Mouse (Mus musculus) inflammation-experienced regulatory T-cells, adult 6 months (primary cell): ENCODE measurements around the gene Nrp1. TPM values are rescaled to one million over a fixed set of nuclear protein-coding genes. Genes with fewer than 3 reads are reported as not detected.

Experiments
- ATAC-seq: one replicate; pipeline ENCODE4 v1.8.0; 2017
- polyA plus RNA-seq, 3 experiments: library from polyadenylated mRNA; unstranded; fragments of 100-300 nt; shearing (Covaris generic); gene quantifications; one replicate each; pipeline ENCODE4 v1.2.1; 2017

Gene Nrp1
- polyA plus RNA-seq, 3 experiments from 2014 or later: 145 to 329 (median 260) TPM

GRCm38 (mm10) chr8:128471186-128471585 is 112.8 kb downstream of the Nrp1 start:
- ATAC-seq: no peak

GRCm38 (mm10) chr8:128472871-128473270 is 114.5 kb downstream of the Nrp1 start:
- ATAC-seq: no peak

GRCm38 (mm10) chr8:128473456-128474239 is 115.2 kb downstream of the Nrp1 start:
- ATAC-seq: peak; percentile 95

GRCm38 (mm10) chr8:128474614-128475013 is 116.2 kb downstream of the Nrp1 start:
- no peak for ATAC-seq

- no peak for ATAC-seq
These were observed 117.8 kb downstream of the Nrp1 start for GRCm38 (mm10) chr8:128476206-128476605.

- no peak for ATAC-seq
These were observed 119.6 kb downstream of the Nrp1 start for GRCm38 (mm10) chr8:128478017-128478416.

GRCm38 (mm10) chr8:128479309-128480013 is 121.1 kb downstream of the Nrp1 start:
- ATAC-seq: no peak

- no peak for ATAC-seq
These were observed 122.7 kb downstream of the Nrp1 start for GRCm38 (mm10) chr8:128480896-128481665.

GRCm38 (mm10) chr8:128483344-128483743 is 124.9 kb downstream of the Nrp1 start:
- ATAC-seq: no peak

GRCm38 (mm10) chr8:128484720-128485124 is 126.3 kb downstream of the Nrp1 start:
- no peak for ATAC-seq

GRCm38 (mm10) chr8:128486043-128486442 is 127.6 kb downstream of the Nrp1 start:
- no peak for ATAC-seq

GRCm38 (mm10) chr8:128487966-128488931 is 129.8 kb downstream of the Nrp1 start:
- ATAC-seq: peak; percentile 18

GRCm38 (mm10) chr8:128489351-128489750 is 130.9 kb downstream of the Nrp1 start:
- peak; percentile 51 for ATAC-seq

- peak; percentile 66 for ATAC-seq
These were observed 133.0 kb downstream of the Nrp1 start for GRCm38 (mm10) chr8:128491126-128492067.

- ATAC-seq: no peak
These were observed 135.4 kb downstream of the Nrp1 start for GRCm38 (mm10) chr8:128493801-128494200.

- no peak for ATAC-seq
These were observed 140.4 kb downstream of the Nrp1 start for GRCm38 (mm10) chr8:128498836-128499235.

- peak; percentile 47 for ATAC-seq
These were observed 145.9 kb downstream of the Nrp1 start for GRCm38 (mm10) chr8:128504136-128504829.

GRCm38 (mm10) chr8:128505866-128506265 is 147.5 kb downstream of the Nrp1 start:
- peak; percentile 73 for ATAC-seq

- ATAC-seq: no peak
These were observed 150.3 kb downstream of the Nrp1 start for GRCm38 (mm10) chr8:128508723-128509122.

- ATAC-seq: no peak
These were observed 152.6 kb downstream of the Nrp1 start for GRCm38 (mm10) chr8:128511021-128511420.
